Mouse (Mus musculus) duodenum, adult 2 months (tissue): ENCODE measurements around the gene Wbp2. TPM values are rescaled to one million over a fixed set of nuclear protein-coding genes. Genes with fewer than 3 reads are reported as not detected.

Experiments used
- polyA plus RNA-seq: library from polyadenylated mRNA; depleted of rRNA; stranded (reverse); fragments of >200 nt; gene quantifications from 2 replicates; pipeline ENCODE4 v1.2.3, GENCODE M21; 2012; ENCODE audit warnings: low replicate concordance; rRNA removed

Gene Wbp2
- 285 and 420 TPM in 2 replicates for polyA plus RNA-seq

GRCm38 (mm10) chr11:116086258-116087193 lies at the start of gene Wbp2:
TSS of gene Wbp2 (minus strand) at chr11:116086995.

GRCm38 (mm10) chr11:116130488-116131205 lies 43.9 kb upstream of the Wbp2 start, which contains the start of gene Trim65:
TSS of gene Trim65 (minus strand) at chr11:116131128.

GRCm38 (mm10) chr11:116127156-116127980 lies 40.6 kb upstream of the Wbp2 start, which contains the start of gene Trim47:
TSS of gene Trim47 (minus strand) at chr11:116127210.

GRCm38 (mm10) chr11:116077446-116078204 lies 9.2 kb downstream of the Wbp2 start, which contains the start of gene Unc13d:
TSS of gene Unc13d (minus strand) at chr11:116077961.

GRCm38 (mm10) chr11:116030088-116030897 lies 56.5 kb downstream of the Wbp2 start, which contains the start of gene Unk:
TSS of gene Unk (plus strand) at chr11:116030322.

Other genes with a start within 250 kb of the Wbp2 start
- gene Myo15b, start 228.6 kb downstream of the Wbp2 start, polyA plus RNA-seq, result 427 and 1,224 TPM in 2 replicates
- 0.71 and 1.8 TPM in 2 replicates for gene Smim5, start 187.0 kb downstream of the Wbp2 start, polyA plus RNA-seq
- gene Smim6, start 175.0 kb downstream of the Wbp2 start, polyA plus RNA-seq, result 6.3 and 7.1 TPM in 2 replicates
- 20.5 and 22.2 TPM in 2 replicates for gene Sap30bp, start 153.7 kb downstream of the Wbp2 start, polyA plus RNA-seq
- gene Recql5, start 153.5 kb downstream of the Wbp2 start, polyA plus RNA-seq, result 11.2 and 15.0 TPM in 2 replicates
- 58.5 and 81.0 TPM in 2 replicates for gene Itgb4, start 112.3 kb downstream of the Wbp2 start, polyA plus RNA-seq
- gene Galk1, start 74.3 kb downstream of the Wbp2 start, polyA plus RNA-seq, result 75.5 and 95.6 TPM in 2 replicates
- gene H3f3b, start 59.0 kb downstream of the Wbp2 start, polyA plus RNA-seq, result 118 and 156 TPM in 2 replicates
- gene Unk, start 56.7 kb downstream of the Wbp2 start, polyA plus RNA-seq, result 16.6 and 27.4 TPM in 2 replicates
- gene Unc13d, start 9.0 kb downstream of the Wbp2 start, polyA plus RNA-seq, result 5.5 and 11.2 TPM in 2 replicates
- 36.2 and 37.8 TPM in 2 replicates for gene Trim47, start 40.2 kb upstream of the Wbp2 start, polyA plus RNA-seq
- gene Trim65, start 44.1 kb upstream of the Wbp2 start, polyA plus RNA-seq, result 10.0 and 11.2 TPM in 2 replicates
- gene Mrpl38, start 51.9 kb upstream of the Wbp2 start, polyA plus RNA-seq, result 57.3 and 106 TPM in 2 replicates
- 4.7 and 8.8 TPM in 2 replicates for gene Fbf1, start 81.2 kb upstream of the Wbp2 start, polyA plus RNA-seq
- gene Ten1, start 111.9 kb upstream of the Wbp2 start, polyA plus RNA-seq, result 19.6 and 27.1 TPM in 2 replicates
- gene Acox1, start 112.0 kb upstream of the Wbp2 start, polyA plus RNA-seq, result 87.1 and 95.2 TPM in 2 replicates
- gene Evpl, start 151.1 kb upstream of the Wbp2 start, polyA plus RNA-seq, result 5.0 and 6.3 TPM in 2 replicates
- gene Srp68, start 187.2 kb upstream of the Wbp2 start, polyA plus RNA-seq, result 26.5 and 29.7 TPM in 2 replicates
- gene Galr2, start 193.9 kb upstream of the Wbp2 start, polyA plus RNA-seq, result 4.7 and 14.9 TPM in 2 replicates
- gene Exoc7, start 220.2 kb upstream of the Wbp2 start, polyA plus RNA-seq, result 12.6 and 16.3 TPM in 2 replicates
- 0.15 and 0.22 TPM in 2 replicates for gene Foxj1, start 248.4 kb upstream of the Wbp2 start, polyA plus RNA-seq